Mouse (Mus musculus) MEL (cell line): Measurements from ENCODE around the gene Sdccag8.

Experiments used
- CHD2 ChIP-seq: IDR thresholded peaks from 2 replicates; pipeline ENCODE4 v1.6.1; 2011; ENCODE audit warnings: low read length, improper control_type of control experiment
- CTCF ChIP-seq, 3 experiments: IDR thresholded peaks in 2 of 3; conservative IDR thresholded peaks in 1 of 3; 2 replicates each; pipeline ENCODE4 v1.5.1; 2011 to 2012; ENCODE audit warnings: low read length in 3 of 3, low read depth in 2 of 3, mild to moderate bottlenecking in 2 of 3, improper control_type of control experiment in 1 of 3, inconsistent platforms in 1 of 3, mixed read lengths in 1 of 3, moderate library complexity in 1 of 3; ENCODE audit not compliant: control insufficient read depth in 1 of 3, insufficient read depth in 1 of 3, poor library complexity in 1 of 3, severe bottlenecking in 1 of 3
- ELF1 ChIP-seq: IDR thresholded peaks from 2 replicates; pipeline ENCODE4 v1.6.1; 2014; ENCODE audit warnings: low read depth, mild to moderate bottlenecking, inconsistent platforms, low read length, improper control_type of control experiment, moderate library complexity
- EP300 ChIP-seq, 2 experiments: IDR thresholded peaks; 2 replicates each; pipeline ENCODE4 v1.6.1; 2011; ENCODE audit warnings: improper control_type of control experiment in 2 of 2, low read length in 2 of 2, low read depth in 1 of 2, mild to moderate bottlenecking in 1 of 2
- JUND ChIP-seq: IDR thresholded peaks from 2 replicates; pipeline ENCODE4 v1.6.1; 2011; ENCODE audit warnings: low read depth, mild to moderate bottlenecking, improper control_type of control experiment, low read length
- POLR2A ChIP-seq, 2 experiments: IDR thresholded peaks; 2 replicates each; pipeline ENCODE4 v1.6.1; 2011 to 2012; ENCODE audit warnings: low read length in 2 of 2, mild to moderate bottlenecking in 2 of 2, control low read depth in 1 of 2, improper control_type of control experiment in 1 of 2, low read depth in 1 of 2, moderate library complexity in 1 of 2; ENCODE audit not compliant: control insufficient read depth in 1 of 2, insufficient read depth in 1 of 2, poor library complexity in 1 of 2
- TAL1 ChIP-seq: IDR thresholded peaks from 2 replicates; pipeline ENCODE4 v1.6.1; 2012; ENCODE audit warnings: mild to moderate bottlenecking, inconsistent platforms, low read length, moderate library complexity, mixed read lengths

DNA sequence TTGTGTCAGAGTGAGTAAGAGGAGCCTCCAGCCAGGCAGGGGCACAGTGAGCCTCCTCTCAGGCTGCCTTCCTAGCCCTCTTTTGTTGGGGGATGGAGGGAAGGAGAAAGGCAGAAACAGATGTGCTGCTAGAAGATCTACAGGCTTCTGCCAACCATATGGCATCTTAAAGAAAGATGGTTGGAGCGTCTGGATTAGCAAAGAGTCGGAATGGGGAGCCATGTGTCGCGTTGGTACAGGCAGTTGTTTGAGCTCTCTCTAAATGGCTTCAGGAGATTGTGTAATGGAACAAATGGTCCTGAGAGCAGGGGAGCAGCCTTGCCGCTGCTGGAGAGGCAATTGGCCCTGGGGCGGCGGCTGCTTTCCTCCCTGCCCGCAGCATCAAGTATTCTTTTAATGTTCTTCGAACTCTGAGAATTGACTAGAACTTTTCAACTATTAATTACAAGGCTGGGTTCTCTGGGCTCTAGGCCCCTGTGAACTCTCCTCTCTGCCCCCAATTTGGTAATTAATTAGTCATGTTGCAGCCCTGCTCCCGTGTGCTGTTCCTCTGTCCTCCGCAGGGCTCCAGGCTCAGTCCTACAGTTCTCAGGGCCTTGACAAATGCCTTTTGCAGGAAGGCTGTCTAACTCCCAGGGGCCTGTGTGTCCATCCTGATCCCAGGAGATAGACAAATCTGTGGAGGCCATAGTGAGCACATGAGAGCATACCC lies 180.4 kb downstream of the Sdccag8 start:
- TF ChIP-seq CHD2: no peak
- TF ChIP-seq ELF1: no peak
- TF ChIP-seq EP300 (IDR thresholded peaks at IDR 0.05; ENCODE audit: low read depth in 1 of 2, low read length in 2 of 2): no peak
- no peak for TF ChIP-seq JUND
- TF ChIP-seq CTCF (IDR thresholded peaks at IDR 0.05 in 2 of 3, conservative IDR thresholded peaks at IDR 0.05 in 1 of 3; ENCODE audit: control insufficient read depth in 1 of 3, insufficient read depth in 1 of 3, low read depth in 2 of 3, low read length in 3 of 3, poor library complexity in 1 of 3, severe bottlenecking in 1 of 3): no peak
- no peak for TF ChIP-seq POLR2A (IDR thresholded peaks at IDR 0.05; ENCODE audit: control insufficient read depth in 1 of 2, insufficient read depth in 1 of 2, low read depth in 1 of 2, low read length in 2 of 2, poor library complexity in 1 of 2)
- no peak for TF ChIP-seq TAL1
